Mouse (Mus musculus): ENCODE measurements around the gene Erich6.
A peak's percentile ranks its signal among the peaks of the same experiment; 100 is the strongest.
"Not testable (repeated sequence)": the region's sequence is repeated elsewhere in the genome, so short reads cannot be mapped to it uniquely, and the experiment has no call there.

Gene Erich6

GRCm38 (mm10) chr3:58647179-58647578 is 10.2 kb upstream of the Erich6 start:
- DNase-seq (ENCODE audit: low read depth, low spot score): no peak

GRCm38 (mm10) chr3:58646180-58646579 is 9.2 kb upstream of the Erich6 start:
- no peak for DNase-seq (ENCODE audit: low read depth, low spot score)

- DNase-seq (ENCODE audit: low read depth, low spot score): no peak
These were observed 5.3 kb downstream of the Erich6 start for GRCm38 (mm10) chr3:58631693-58632092.

- no peak for DNase-seq (ENCODE audit: low read depth, low spot score)
These were observed 12.0 kb downstream of the Erich6 start for GRCm38 (mm10) chr3:58624981-58625380.

GRCm38 (mm10) chr3:58622665-58623394 is 14.2 kb downstream of the Erich6 start:
- no peak for DNase-seq (ENCODE audit: low read depth, low spot score)

DNA sequence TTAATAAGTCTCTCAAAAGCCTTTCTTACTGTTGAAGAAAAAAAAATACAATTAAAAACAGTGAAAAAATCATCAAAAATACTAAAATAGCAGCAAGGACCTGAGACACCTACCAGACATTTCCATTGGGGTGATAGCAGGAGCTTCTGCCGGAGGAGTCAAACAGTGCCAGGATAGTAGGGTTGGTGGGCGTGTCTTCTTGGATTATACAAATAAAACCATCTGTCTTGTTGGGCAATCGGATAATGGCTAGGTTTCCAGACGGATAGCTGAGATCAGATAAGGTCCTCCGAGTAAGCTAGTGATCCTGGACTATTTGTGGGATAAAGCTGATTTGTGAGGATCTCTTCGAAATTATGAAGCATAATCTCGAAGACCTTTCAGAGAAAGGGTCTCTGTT is 15.9 kb downstream of the Erich6 start:
- DNase-seq (ENCODE audit: low read depth, low spot score): no peak

DNA sequence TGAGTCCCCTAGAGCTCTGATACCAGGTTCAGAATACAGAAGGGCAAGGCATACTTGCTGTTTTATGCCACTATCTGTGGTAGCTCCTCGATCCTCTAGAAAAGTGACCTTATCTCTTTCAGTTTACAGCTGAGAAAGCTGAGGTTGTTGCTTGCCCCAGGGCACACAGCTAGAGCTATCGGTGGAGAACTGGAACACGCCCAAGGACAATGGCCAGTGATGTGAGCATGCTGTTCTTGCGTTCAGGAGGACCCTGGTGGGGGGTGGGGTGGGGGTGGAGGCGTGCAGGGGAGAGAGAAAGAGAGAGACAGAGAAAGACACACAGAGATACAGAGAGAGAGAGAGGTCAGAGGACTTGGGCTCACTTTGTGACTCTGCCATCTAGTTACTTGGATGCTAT is 27.0 kb downstream of the Erich6 start:
- no peak for DNase-seq (ENCODE audit: low read depth, low spot score)

DNA sequence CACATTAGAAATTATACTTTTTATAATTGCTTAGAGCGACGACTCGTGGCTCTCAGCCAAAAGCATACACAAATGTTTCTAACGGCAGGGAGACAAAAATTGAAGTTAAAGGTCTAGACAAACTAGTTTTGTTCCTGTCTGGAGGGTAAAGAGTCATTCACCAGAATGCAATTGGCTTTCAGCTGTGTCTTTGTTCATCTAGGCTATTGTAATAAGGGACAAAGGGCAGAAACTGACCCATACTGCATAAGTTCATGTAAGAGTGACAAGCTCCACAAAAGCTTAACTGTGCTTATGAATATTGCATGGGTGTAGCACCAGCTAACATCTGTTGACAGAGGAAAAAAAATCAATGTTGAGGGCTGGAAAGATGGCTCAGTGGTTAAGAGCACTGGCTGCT is 28.5 kb downstream of the Erich6 start:
- DNase-seq (ENCODE audit: low read depth, low spot score): no peak

GRCm38 (mm10) chr3:58593623-58594022 is 43.4 kb downstream of the Erich6 start:
- DNase-seq (ENCODE audit: low read depth, low spot score): no peak

DNA sequence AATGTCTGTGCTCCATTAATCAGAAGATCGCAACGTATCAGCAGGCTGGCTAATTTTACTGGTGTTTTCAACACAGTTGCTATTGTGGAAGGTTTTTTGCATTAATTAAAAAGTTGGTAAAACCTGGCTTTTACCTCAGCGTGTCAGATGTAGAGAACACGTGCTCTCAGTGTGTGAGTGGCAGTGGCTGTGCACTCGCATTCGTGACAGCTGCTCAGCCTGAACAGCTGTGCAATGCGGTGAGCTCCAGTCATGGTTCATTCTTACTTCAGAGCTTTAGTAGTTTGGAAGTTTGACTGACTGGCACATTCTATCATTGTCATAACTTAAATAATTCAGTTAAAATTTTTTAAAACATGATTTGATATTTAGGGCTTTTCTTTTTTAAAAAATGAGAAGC is 44.3 kb downstream of the Erich6 start:
- DNase-seq (ENCODE audit: low read depth, low spot score): not testable (repeated sequence)

DNA sequence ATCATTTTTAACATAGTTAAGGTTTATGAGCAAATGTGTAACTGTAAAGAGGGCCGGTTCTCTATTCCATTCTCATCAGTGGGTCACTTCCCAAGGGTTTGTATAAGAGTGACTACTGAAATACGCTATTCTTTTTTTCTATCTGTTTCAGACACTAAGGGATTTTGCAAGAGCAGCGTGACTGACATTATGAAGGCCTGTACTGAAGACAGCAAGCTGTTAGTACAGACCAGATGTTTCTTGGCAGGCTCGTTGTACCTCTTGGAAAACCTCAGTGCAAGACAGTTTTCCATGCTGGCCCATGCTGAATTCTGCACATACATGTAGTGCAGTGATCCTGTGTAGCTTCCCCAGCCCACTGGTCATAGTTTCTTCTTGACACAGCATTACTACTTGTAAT is 46.5 kb downstream of the Erich6 start:
- DNase-seq (ENCODE audit: low read depth, low spot score): not testable (repeated sequence)

- DNase-seq (ENCODE audit: low read depth, low spot score): no peak
These were observed 54.1 kb downstream of the Erich6 start for GRCm38 (mm10) chr3:58582788-58583426.

GRCm38 (mm10) chr3:58582297-58582696 is 54.7 kb downstream of the Erich6 start:
- no peak for DNase-seq (ENCODE audit: low read depth, low spot score)

GRCm38 (mm10) chr3:58581530-58581929 is 55.5 kb downstream of the Erich6 start:
- no peak for DNase-seq (ENCODE audit: low read depth, low spot score)

DNA sequence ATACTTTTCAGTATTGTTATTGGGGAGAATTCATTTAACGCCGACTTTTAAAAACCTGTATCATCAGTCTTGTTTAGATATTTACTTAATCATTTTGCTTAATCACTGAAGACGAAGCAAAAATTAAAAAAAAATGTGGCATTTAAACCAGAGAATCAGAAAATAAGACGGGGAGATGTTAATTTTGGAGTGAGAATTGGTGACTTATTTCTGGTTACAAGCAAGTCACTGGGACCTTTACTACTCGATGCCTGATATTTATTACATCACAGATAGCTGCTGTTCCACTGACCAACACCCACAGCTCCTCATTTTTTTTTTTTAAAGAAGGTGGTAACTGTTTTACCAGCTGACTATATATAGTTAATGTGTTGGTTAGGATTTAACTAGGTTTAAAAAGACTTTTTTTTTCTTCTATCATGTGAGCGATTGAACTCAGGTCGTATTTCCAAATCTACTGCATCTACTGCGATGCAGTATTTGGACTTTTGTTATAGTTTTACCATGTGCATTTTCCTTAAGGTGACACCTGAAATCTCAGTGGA is 59.4 kb downstream of the Erich6 start:
- peak; percentile 31 for DNase-seq (ENCODE audit: low read depth, low spot score)

GRCm38 (mm10) chr3:58577067-58577503 is 59.9 kb downstream of the Erich6 start:
- peak; percentile 54 for DNase-seq (ENCODE audit: low read depth, low spot score)

GRCm38 (mm10) chr3:58576137-58577066 is 60.6 kb downstream of the Erich6 start, which contains the start of gene Selenot:
Gene Selenot (plus strand): TSS chr3:58576636.
- peak; percentile 94 for DNase-seq (ENCODE audit: low read depth, low spot score)

GRCm38 (mm10) chr3:58570821-58571220 is 66.2 kb downstream of the Erich6 start:
- DNase-seq (ENCODE audit: low read depth, low spot score): no peak

Data from c-Kit-negative CD71-positive TER-119-positive erythroid progenitor cells, embryonic 14.5 days (primary cell).